Mouse (Mus musculus) frontal cortex, adult (tissue): ENCODE data around the gene Tmem255a.

Source experiments
- ATAC-seq: cut with Nextera tagmentation; 2 replicates; pipeline ENCODE4 v1.9.2; 2017; ENCODE audit warnings: mild to moderate bottlenecking, moderate library complexity, mixed read lengths; ENCODE audit not compliant: low TSS enrichment

Tmem255a gene

GRCm38 (mm10) chrX:38166064-38166463 is 86.2 kb downstream of the Tmem255a start:
- ATAC-seq: no peak

GRCm38 (mm10) chrX:38165315-38165714 is 86.9 kb downstream of the Tmem255a start:
- ATAC-seq: no peak

- no peak for ATAC-seq
Observed at GRCm38 (mm10) chrX:38159097-38159496, 93.1 kb downstream of the Tmem255a start.
